ENCODE assay signal across 8 mouse cellular contexts in the genomic region with DNA sequence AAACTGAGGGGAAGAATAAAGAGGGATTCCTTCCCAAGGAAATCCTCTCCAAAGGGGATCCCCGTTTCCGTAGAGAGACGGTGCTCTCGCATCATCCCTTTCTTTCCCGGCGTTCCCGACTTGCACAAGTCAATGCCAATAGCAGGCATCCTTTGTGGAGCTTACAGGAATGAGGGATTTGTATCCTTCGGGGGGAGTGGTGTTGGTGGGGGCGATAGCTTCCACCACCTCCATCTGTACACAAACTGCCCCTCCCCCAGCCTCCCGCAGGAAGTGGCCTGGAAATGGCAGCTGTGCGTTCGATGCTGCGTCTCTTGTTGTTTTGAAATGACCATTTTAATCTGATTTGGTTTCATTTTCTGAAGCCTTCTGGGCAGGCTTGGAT. TPM values are rescaled to one million over a fixed set of nuclear protein-coding genes. Genes with fewer than 3 reads are reported as not detected.
DNase-seq lines count a peak whose midpoint lies in the region; ATAC-seq and TF ChIP-seq lines count a peak whose summit lies in the region.

No protein-coding gene starts in this region.

- H3K9ac ChIP-seq in ES-Bruce4 (ENCODE audit: low read depth, poor library complexity, severe bottlenecking), result peak overlapping the region; percentile 99
- H3K9ac ChIP-seq in forebrain, embryonic 11.5 days (ENCODE audit: low read length), result peak overlapping the region; percentile 84

- peak overlapping the region; percentile 3 for H3K27ac ChIP-seq in ES-Bruce4 (ENCODE audit: insufficient read depth, low read length)
- H3K27ac ChIP-seq in forebrain, embryonic 11.5 days (ENCODE audit: low read depth, low read length), result peak overlapping the region; percentile 68; the same call in 1 of the 2 replicates
- H3K27ac ChIP-seq in layer of hippocampus, adult 2 months, result peak overlapping the region; percentile 90

- TF ChIP-seq CTCF in ES-Bruce4 (IDR thresholded peaks at IDR 0.05; ENCODE audit: low read depth, low read length), result no peak
- no peak for TF ChIP-seq CTCF in layer of hippocampus, adult 2 months (conservative IDR thresholded peaks at IDR 0.05)

- H3K4me2 ChIP-seq in forebrain, embryonic 11.5 days (ENCODE audit: low read depth, low read length, severe bottlenecking), result peak overlapping the region; percentile 83

- peak overlapping the region; percentile 84 for H3K4me3 ChIP-seq in ES-Bruce4 (ENCODE audit: low read depth, low read length)
- peak overlapping the region; percentile 99 for H3K4me3 ChIP-seq in forebrain, embryonic 11.5 days (ENCODE audit: low read depth, low read length)
- H3K4me3 ChIP-seq in layer of hippocampus, adult 2 months, result peak overlapping the region; percentile 89

- WGBS in forebrain, embryonic 11.5 days, result under 1% methylated on average over 13 of the region's 13 CpGs

- no peaks in the 10 kb centered on the region for H3K36me3 ChIP-seq in ES-Bruce4 (ENCODE audit: control insufficient read depth, insufficient read depth, low read length, poor library complexity, severe bottlenecking)
- H3K36me3 ChIP-seq in forebrain, embryonic 11.5 days (ENCODE audit: control insufficient read depth, insufficient read depth, low read length), result no peaks in the 10 kb centered on the region

- TF ChIP-seq EP300 in ES-Bruce4 (IDR thresholded peaks at IDR 0.05; ENCODE audit: insufficient read depth, low read depth, low read length), result no peak

- TF ChIP-seq POLR2A in ES-Bruce4 (IDR thresholded peaks at IDR 0.05; ENCODE audit: insufficient read depth, low read length), result no peak

- no peaks in the 10 kb centered on the region for H3K4me1 ChIP-seq in ES-Bruce4 (ENCODE audit: control insufficient read depth, insufficient read depth, low read length)
- H3K4me1 ChIP-seq in forebrain, embryonic 11.5 days (replicated peaks; ENCODE audit: control insufficient read depth, insufficient read depth, low read length), result peaks cover 24% of the 10 kb centered on the region

- no peaks in the 10 kb centered on the region for H3K9me3 ChIP-seq in ES-Bruce4 (replicated peaks; ENCODE audit: control insufficient read depth, insufficient read depth, low read length, poor library complexity, severe bottlenecking)
- H3K9me3 ChIP-seq in forebrain, embryonic 11.5 days (ENCODE audit: control insufficient read depth, low read length), result no peaks in the 10 kb centered on the region

- DNase-seq in adrenal gland, postnatal 36 days, result peak; percentile 69 to 86
- peak; percentile 64 for DNase-seq in forebrain, embryonic 11.5 days (ENCODE audit: low spot score)
- peak; percentile 65 to 67 for DNase-seq in heart, postnatal 36 days
- DNase-seq in layer of hippocampus, adult 2 months (ENCODE audit: low spot score in 2 of 2), result peak in 1 of 2 experiments; percentile 48
- DNase-seq in lung, postnatal 14 days, result peak; percentile 67
- peak; percentile 56 to 66 for DNase-seq in right cerebral cortex, adult 2 months (ENCODE audit: low spot score in 2 of 2)
- DNase-seq in c-Kit-positive CD71-positive TER-119-positive erythroid progenitor cells, embryonic 14.5 days (ENCODE audit: low spot score), result no peak

- intact Hi-C loops in heart, postnatal 36 days (cut with DNase I), result no loop called here

- no peaks in the 10 kb centered on the region for H3K27me3 ChIP-seq in ES-Bruce4 (ENCODE audit: control insufficient read depth, insufficient read depth, low read length, poor library complexity, severe bottlenecking)
- H3K27me3 ChIP-seq in forebrain, embryonic 11.5 days (ENCODE audit: control insufficient read depth, insufficient read depth, low read length), result no peaks in the 10 kb centered on the region

- no peak for ATAC-seq in forebrain, embryonic 11.5 days (replicated peaks; ENCODE audit: low FRiP score)

RNA-seq across cellular contexts. Expression of a gene that starts 6.2 kb away (rescaled TPM):
- polyA plus RNA-seq in ES-Bruce4 (2011; ENCODE audit: insufficient read depth, insufficient read length, low read depth, missing spikeins), result 166 and 170 TPM in 2 replicates
- 10 to 100 TPM; 43.6 to 50.3 TPM for total RNA-seq in adrenal gland, postnatal 36 days (2021)
- polyA plus RNA-seq in forebrain, embryonic 11.5 days (2014; fragmentation: Nextera tagmentation; extraction: Ambion mirVana), result 20.9 and 21.9 TPM in 2 replicates
- 10 to 100 TPM; 23.8 TPM for total RNA-seq in heart, postnatal 36 days (2021)
- 10 to 100 TPM; 42.8 to 45.5 TPM for total RNA-seq in layer of hippocampus, adult 2 months (2021)

RNA-seq across cellular contexts. Expression of a gene that starts 14.5 kb away (rescaled TPM):
- 1,323 and 1,329 TPM in 2 replicates for polyA plus RNA-seq in ES-Bruce4 (2011; ENCODE audit: insufficient read depth, insufficient read length, low read depth, missing spikeins)
- total RNA-seq in adrenal gland, postnatal 36 days (2021), result 1,000 to 10,000 TPM; 2,942 to 3,172 TPM
- 2,200 and 2,324 TPM in 2 replicates for polyA plus RNA-seq in forebrain, embryonic 11.5 days (2014; fragmentation: Nextera tagmentation; extraction: Ambion mirVana)
- 1,000 to 10,000 TPM; 9,026 to 9,193 TPM for total RNA-seq in heart, postnatal 36 days (2021)
- total RNA-seq in layer of hippocampus, adult 2 months (2021), result 1,000 to 10,000 TPM; 1,635 to 1,673 TPM

RNA-seq across cellular contexts. Expression of a gene that starts 38.8 kb away (rescaled TPM):
- 759 and 788 TPM in 2 replicates for polyA plus RNA-seq in ES-Bruce4 (2011; ENCODE audit: insufficient read depth, insufficient read length, low read depth, missing spikeins)
- 100 to 1,000 TPM; 182 to 237 TPM for total RNA-seq in adrenal gland, postnatal 36 days (2021)
- 638 and 692 TPM in 2 replicates for polyA plus RNA-seq in forebrain, embryonic 11.5 days (2014; fragmentation: Nextera tagmentation; extraction: Ambion mirVana)
- total RNA-seq in heart, postnatal 36 days (2021), result 10 to 100 TPM; 80.7 to 90.5 TPM
- 100 to 1,000 TPM; 135 to 142 TPM for total RNA-seq in layer of hippocampus, adult 2 months (2021)

Comparison
In these comparisons a context has a peak if more than half of its experiments do, and no peak if none do; other contexts are left out.
1. H3K27ac ChIP-seq: peak in every context shown above with its lines; median percentile 90 in layer of hippocampus, adult 2 months; 68 in forebrain, embryonic 11.5 days; 3 in ES-Bruce4.